Mouse (Mus musculus) stomach, embryonic 15.5 days (tissue): ENCODE measurements around the gene Uap1l1. TPM values are rescaled to one million over a fixed set of nuclear protein-coding genes. Genes with fewer than 3 reads are reported as not detected.

Experiments
- polyA plus RNA-seq: library from polyadenylated mRNA; unstranded; fragments of >200 nt; fragmentation: Nextera tagmentation; extraction: Ambion mirVana; gene quantifications from 2 replicates; pipeline ENCODE4 v1.2.1, GENCODE M21; 2015

Uap1l1 gene
- polyA plus RNA-seq, 1 experiment from 2014 or later: 46.1 TPM

Other genes starting within 250 kb of the Uap1l1 start
- gene Nrarp, start 184.9 kb downstream of the Uap1l1 start, polyA plus RNA-seq: 16.9 and 17.1 TPM in 2 replicates
- gene Tor4a, start 168.8 kb downstream of the Uap1l1 start, polyA plus RNA-seq: 15.5 and 17.2 TPM in 2 replicates
- 105 and 106 TPM in 2 replicates for gene Nelfb, start 154.2 kb downstream of the Uap1l1 start, polyA plus RNA-seq
- gene Stpg3, start 151.0 kb downstream of the Uap1l1 start, polyA plus RNA-seq: 0.18 TPM in 1 of 2 replicates, not detected in the other
- gene Fam166a, start 146.9 kb downstream of the Uap1l1 start, polyA plus RNA-seq: 0.92 and 1.5 TPM in 2 replicates
- 607 and 620 TPM in 2 replicates for gene Tubb4b, start 141.0 kb downstream of the Uap1l1 start, polyA plus RNA-seq
- gene Slc34a3, start 131.3 kb downstream of the Uap1l1 start, polyA plus RNA-seq: 0.65 and 0.86 TPM in 2 replicates
- 0.10 and 0.13 TPM in 2 replicates for gene Rnf224, start 128.9 kb downstream of the Uap1l1 start, polyA plus RNA-seq
- 13.7 and 13.8 TPM in 2 replicates for gene Rnf208, start 123.4 kb downstream of the Uap1l1 start, polyA plus RNA-seq
- 7.9 and 22.2 TPM in 2 replicates for gene Cysrt1, start 123.2 kb downstream of the Uap1l1 start, polyA plus RNA-seq
- gene AL732309.1, start 118.8 kb downstream of the Uap1l1 start, polyA plus RNA-seq: 5.7 and 7.2 TPM in 2 replicates
- gene Tmem203, start 110.2 kb downstream of the Uap1l1 start, polyA plus RNA-seq: 24.4 and 25.1 TPM in 2 replicates
- 16.8 and 17.7 TPM in 2 replicates for gene Tprn, start 103.1 kb downstream of the Uap1l1 start, polyA plus RNA-seq
- 209 TPM in 2 replicates for gene Ssna1, start 93.2 kb downstream of the Uap1l1 start, polyA plus RNA-seq
- gene Anapc2, start 93.2 kb downstream of the Uap1l1 start, polyA plus RNA-seq: 108 and 114 TPM in 2 replicates
- gene Tmem210, start 77.5 kb downstream of the Uap1l1 start, polyA plus RNA-seq: not detected in 2 replicates
- 4.4 and 6.9 TPM in 2 replicates for gene Lrrc26, start 75.8 kb downstream of the Uap1l1 start, polyA plus RNA-seq
- 1.3 and 1.9 TPM in 2 replicates for gene Grin1, start 46.5 kb downstream of the Uap1l1 start, polyA plus RNA-seq
- 46.4 and 54.6 TPM in 2 replicates for gene Man1b1, start 33.3 kb downstream of the Uap1l1 start, polyA plus RNA-seq
- gene Dpp7, start 9.3 kb downstream of the Uap1l1 start, polyA plus RNA-seq: 21.5 and 22.6 TPM in 2 replicates
- 37.6 and 41.7 TPM in 2 replicates for gene Sapcd2, start 6.6 kb upstream of the Uap1l1 start, polyA plus RNA-seq
- 10.1 and 13.0 TPM in 2 replicates for gene Entpd2, start 30.2 kb upstream of the Uap1l1 start, polyA plus RNA-seq
- gene Npdc1, start 33.7 kb upstream of the Uap1l1 start, polyA plus RNA-seq: 47.0 and 49.6 TPM in 2 replicates
- gene Fut7, start 57.6 kb upstream of the Uap1l1 start, polyA plus RNA-seq: 0.17 and 0.30 TPM in 2 replicates
- 3.9 and 4.8 TPM in 2 replicates for gene Abca2, start 63.0 kb upstream of the Uap1l1 start, polyA plus RNA-seq
- 11.9 and 26.5 TPM in 2 replicates for gene Clic3, start 91.2 kb upstream of the Uap1l1 start, polyA plus RNA-seq
- 35.3 and 37.4 TPM in 2 replicates for gene Paxx, start 95.4 kb upstream of the Uap1l1 start, polyA plus RNA-seq
- 6.8 and 7.5 TPM in 2 replicates for gene Ptgds, start 104.4 kb upstream of the Uap1l1 start, polyA plus RNA-seq
- not detected in 2 replicates for gene Lcn12, start 128.2 kb upstream of the Uap1l1 start, polyA plus RNA-seq
- 64.4 and 71.4 TPM in 2 replicates for gene Fbxw5, start 135.1 kb upstream of the Uap1l1 start, polyA plus RNA-seq
- 8.3 and 8.6 TPM in 2 replicates for gene C8g, start 136.0 kb upstream of the Uap1l1 start, polyA plus RNA-seq
- 29.4 and 31.2 TPM in 2 replicates for gene Traf2, start 181.3 kb upstream of the Uap1l1 start, polyA plus RNA-seq
- 371 and 375 TPM in 2 replicates for gene Edf1, start 192.2 kb upstream of the Uap1l1 start, polyA plus RNA-seq
- 74.5 and 104 TPM in 2 replicates for gene Mamdc4, start 209.2 kb upstream of the Uap1l1 start, polyA plus RNA-seq
- 144 and 151 TPM in 2 replicates for gene Phpt1, start 209.5 kb upstream of the Uap1l1 start, polyA plus RNA-seq
- gene Ajm1, start 216.1 kb upstream of the Uap1l1 start, polyA plus RNA-seq: 1.0 and 1.1 TPM in 2 replicates
- gene Rabl6, start 242.8 kb upstream of the Uap1l1 start, polyA plus RNA-seq: 64.2 and 65.6 TPM in 2 replicates